Mouse (Mus musculus) kidney, adult 2 months (tissue): ENCODE results near the gene Adgrl1.

Experiments used
- CTCF ChIP-seq: fragments of 200-500 bp; conservative IDR thresholded peaks from 2 replicates; pipeline ENCODE4 v1.5.1; 2011; ENCODE audit warnings: low read depth, mild to moderate bottlenecking, control low read depth, low read length, moderate library complexity, mixed read lengths; ENCODE audit not compliant: insufficient read depth, insufficient read length
- POLR2A ChIP-seq: fragments of 200-500 bp; IDR thresholded peaks from one replicate; pipeline ENCODE4 v1.6.1; 2011; ENCODE audit warnings: low read depth, low read length, control low read depth

DNA sequence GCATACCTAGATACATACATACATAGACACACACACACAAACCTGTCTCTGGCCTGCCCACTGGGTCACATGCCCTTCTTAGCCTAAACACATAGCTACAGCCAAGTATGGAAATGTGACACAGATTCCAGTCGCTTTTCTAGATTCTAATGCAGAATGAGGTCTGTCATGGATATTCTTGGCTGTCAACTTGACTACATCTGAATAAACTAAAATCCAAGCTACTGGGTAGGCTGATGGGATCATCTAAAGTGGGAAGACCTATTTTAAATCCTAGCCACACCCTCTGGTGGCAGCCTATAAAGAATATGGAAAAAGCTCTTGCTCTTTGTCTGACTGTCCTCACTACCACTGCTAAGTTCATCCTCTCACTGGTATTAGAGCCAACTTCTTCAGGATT lies 42.5 kb downstream of the Adgrl1 start:
- TF ChIP-seq CTCF = no peak
- no peak for TF ChIP-seq POLR2A
